Mouse (Mus musculus) hindbrain, embryonic 14.5 days (tissue): ENCODE measurements around the gene Zbtb9. TPM values are rescaled to one million over a fixed set of nuclear protein-coding genes. Genes with fewer than 3 reads are reported as not detected.
A peak's percentile ranks its signal among the peaks of the same experiment; 100 is the strongest.

Experiments
- ATAC-seq: fragments of 200-750 bp; cut with Nextera tagmentation; 2 replicates; pipeline ENCODE4 v1.8.0; 2017; ENCODE audit warnings: moderate number of reproducible peaks, mild to moderate bottlenecking, moderate TSS enrichment, moderate library complexity; ENCODE audit not compliant: low FRiP score
- DNase-seq: peaks from one replicate; pipeline ENCODE4 v3.0.0-alpha.2; 2015; ENCODE audit warnings: low spot score
- H3K27ac ChIP-seq: fragments of 300-500 bp; sonication (generic); 2 replicates; pipeline ENCODE4 v1.5.1; 2014; ENCODE audit warnings: mild to moderate bottlenecking, moderate library complexity
- H3K27me3 ChIP-seq: fragments of 300-500 bp; sonication (generic); 2 replicates; pipeline ENCODE4 v1.6.1; 2014; ENCODE audit warnings: mild to moderate bottlenecking, low read length, mixed read lengths; ENCODE audit not compliant: control insufficient read depth, insufficient read depth
- H3K36me3 ChIP-seq: fragments of 300-500 bp; sonication (generic); replicated peaks from 2 replicates; pipeline ENCODE4 v1.6.1; 2014; ENCODE audit not compliant: control insufficient read depth, insufficient read depth
- H3K4me1 ChIP-seq: fragments of 300-500 bp; sonication (generic); replicated peaks from 2 replicates; pipeline ENCODE4 v1.6.1; 2014; ENCODE audit warnings: antibody characterized with exemption, low read length, mixed read lengths; ENCODE audit not compliant: control insufficient read depth, insufficient read depth
- H3K4me2 ChIP-seq: fragments of 300-500 bp; sonication (generic); replicated peaks from 2 replicates; pipeline ENCODE4 v1.6.1; 2014; ENCODE audit warnings: mild to moderate bottlenecking, moderate library complexity
- H3K4me3 ChIP-seq: fragments of 300-500 bp; sonication (generic); replicated peaks from 2 replicates; pipeline ENCODE4 v1.5.1; 2014; ENCODE audit warnings: mild to moderate bottlenecking, low read length
- H3K9ac ChIP-seq: fragments of 300-500 bp; sonication (generic); 2 replicates; pipeline ENCODE4 v1.6.1; 2014
- H3K9me3 ChIP-seq: fragments of 300-500 bp; sonication (generic); 2 replicates; pipeline ENCODE4 v1.6.1; 2016; ENCODE audit warnings: low read length; ENCODE audit not compliant: control insufficient read depth
- WGBS: fragments of 180-500 bp; shearing (Covaris S2); extraction: QIAGEN DNeasy Blood & Tissue Kit; methylation state at CpG from one replicate; pipeline ENCODE4 v1.1.7; 2014; 5-methylcytosine and 5-hydroxymethylcytosine counted together
- polyA plus RNA-seq: library from polyadenylated mRNA; unstranded; fragments of >200 nt; fragmentation: Nextera tagmentation; extraction: Ambion mirVana; gene quantifications from 2 replicates; pipeline ENCODE4 v1.2.1, GENCODE M21; 2014

The Zbtb9 gene
- polyA plus RNA-seq, 1 experiment from 2014 or later, result 9.7 TPM

- WGBS, result 4% methylated on average over 22 of the region's 23 CpGs
These were observed 20.8 kb upstream of the Zbtb9 start for GRCm38 (mm10) chr17:26951952-26952877.

GRCm38 (mm10) chr17:26953201-26953600 lies 19.8 kb upstream of the Zbtb9 start:
- Histone ChIP-seq H3K36me3 (peaks cover 42% of the 10 kb centered on the region), H3K27ac (no peak overlapping the region; the same call in 1 of the 2 replicates), H3K27me3 (no peaks in the 10 kb centered on the region), H3K4me1 (peaks cover 51% of the 10 kb centered on the region), H3K9me3 (no peaks in the 10 kb centered on the region), H3K4me2 (peak overlapping the region; percentile 93), H3K4me3 (peak overlapping the region; percentile 71), H3K9ac (peak overlapping the region; percentile 54)
- WGBS, result 20% methylated on average over 6 of the region's 6 CpGs
- DNase-seq (no peak), ATAC-seq (no peak)

More at GRCm38 (mm10) chr17:26951952-26952877, 20.8 kb upstream of the Zbtb9 start:
- Histone ChIP-seq H3K9ac (peak overlapping the region; percentile 54), H3K27ac (peak overlapping the region; percentile 75), H3K9me3 (no peaks in the 10 kb centered on the region), H3K27me3 (no peaks in the 10 kb centered on the region), H3K4me2 (peak overlapping the region; percentile 93), H3K4me1 (peaks cover 58% of the 10 kb centered on the region), H3K36me3 (peaks cover 32% of the 10 kb centered on the region), H3K4me3 (peak overlapping the region; percentile 71)
- DNase-seq (no peak), ATAC-seq (peak; percentile 15; the same call in 1 of the 2 replicates)

- Histone ChIP-seq H3K36me3 (peaks cover 47% of the 10 kb centered on the region), H3K27me3 (no peaks in the 10 kb centered on the region), H3K4me3 (peak overlapping the region; percentile 71), H3K4me1 (peaks cover 51% of the 10 kb centered on the region), H3K27ac (no peak overlapping the region), H3K9me3 (no peaks in the 10 kb centered on the region), H3K9ac (peak overlapping the region; percentile 54), H3K4me2 (peak overlapping the region; percentile 93)
- ATAC-seq, result no peak
- whole genome bisulfite sequencing, result 12% methylated on average over 11 of the region's 16 CpGs
- DNase-seq, result no peak
These were observed 19.2 kb upstream of the Zbtb9 start for GRCm38 (mm10) chr17:26953726-26954125.

GRCm38 (mm10) chr17:26956309-26956708 lies 16.7 kb upstream of the Zbtb9 start:
- Histone ChIP-seq H3K36me3 (peaks cover 73% of the 10 kb centered on the region), H3K4me3 (no peak overlapping the region), H3K9me3 (no peaks in the 10 kb centered on the region)

GRCm38 (mm10) chr17:26956895-26957294 lies 16.1 kb upstream of the Zbtb9 start:
- no peaks in the 10 kb centered on the region for H3K9me3 ChIP-seq
- peaks cover 22% of the 10 kb centered on the region for H3K4me1 ChIP-seq
- H3K9ac ChIP-seq, result no peak overlapping the region
- no peak for DNase-seq
- no peak overlapping the region for H3K27ac ChIP-seq
- no peak overlapping the region for H3K4me3 ChIP-seq
- ATAC-seq, result no peak
- no peaks in the 10 kb centered on the region for H3K27me3 ChIP-seq
- H3K36me3 ChIP-seq, result peaks cover 79% of the 10 kb centered on the region
- 95% methylated on average over 18 of the region's 18 CpGs for WGBS
- no peak overlapping the region for H3K4me2 ChIP-seq

More at GRCm38 (mm10) chr17:26956309-26956708, 16.7 kb upstream of the Zbtb9 start:
- 87% methylated on average over 5 of the region's 5 CpGs for WGBS
- no peak overlapping the region for H3K4me2 ChIP-seq
- H3K9ac ChIP-seq, result no peak overlapping the region
- H3K27me3 ChIP-seq, result no peaks in the 10 kb centered on the region
- H3K4me1 ChIP-seq, result peaks cover 28% of the 10 kb centered on the region
- H3K27ac ChIP-seq, result no peak overlapping the region
- ATAC-seq (no peak), DNase-seq (no peak)

GRCm38 (mm10) chr17:26957872-26958271 lies 15.1 kb upstream of the Zbtb9 start:
- Histone ChIP-seq H3K9ac (no peak overlapping the region), H3K9me3 (no peaks in the 10 kb centered on the region), H3K36me3 (peaks cover 87% of the 10 kb centered on the region), H3K27me3 (no peaks in the 10 kb centered on the region), H3K27ac (no peak overlapping the region), H3K4me1 (peaks cover 13% of the 10 kb centered on the region), H3K4me3 (no peak overlapping the region), H3K4me2 (no peak overlapping the region)
- 97% methylated on average over 5 of the region's 5 CpGs for WGBS
- no peak for ATAC-seq
- DNase-seq, result no peak

- Histone ChIP-seq H3K27me3 (no peaks in the 10 kb centered on the region), H3K36me3 (peaks cover 91% of the 10 kb centered on the region), H3K4me2 (no peak overlapping the region), H3K4me3 (no peak overlapping the region), H3K9ac (no peak overlapping the region), H3K9me3 (no peaks in the 10 kb centered on the region), H3K4me1 (peaks cover 2% of the 10 kb centered on the region; the same call in 1 of the 2 replicates), H3K27ac (no peak overlapping the region)
- 71% methylated on average over 5 of the region's 5 CpGs for WGBS
- no peak for DNase-seq
- ATAC-seq, result no peak
These were observed 14.1 kb upstream of the Zbtb9 start for GRCm38 (mm10) chr17:26958880-26959279.

GRCm38 (mm10) chr17:26959815-26960214 lies 13.2 kb upstream of the Zbtb9 start:
- no peak for DNase-seq
- Histone ChIP-seq H3K9ac (no peak overlapping the region), H3K27ac (no peak overlapping the region), H3K27me3 (no peaks in the 10 kb centered on the region), H3K36me3 (peaks cover 98% of the 10 kb centered on the region), H3K4me3 (no peak overlapping the region), H3K4me2 (no peak overlapping the region), H3K4me1 (no peaks in the 10 kb centered on the region), H3K9me3 (no peaks in the 10 kb centered on the region)
- 98% methylated on average over 4 of the region's 4 CpGs for WGBS
- ATAC-seq, result no peak

- ATAC-seq, result no peak
- no peaks in the 10 kb centered on the region for H3K4me1 ChIP-seq
- H3K9me3 ChIP-seq, result no peaks in the 10 kb centered on the region
- WGBS, result 84% methylated on average over 20 of the region's 21 CpGs
- no peak overlapping the region for H3K4me2 ChIP-seq
- H3K9ac ChIP-seq, result no peak overlapping the region
- H3K27me3 ChIP-seq, result no peaks in the 10 kb centered on the region
- H3K4me3 ChIP-seq, result no peak overlapping the region
- no peak overlapping the region for H3K27ac ChIP-seq
- peaks cover 98% of the 10 kb centered on the region for H3K36me3 ChIP-seq
- no peak for DNase-seq
These were observed 11.3 kb upstream of the Zbtb9 start for GRCm38 (mm10) chr17:26961572-26962240.
